Mouse (Mus musculus) erythroblast, embryonic 14.5 days (primary cell): ENCODE measurements at regions not wholly inside any gene's neighbourhood (a gene's known extent, or its start where the extent isn't known, plus 50 kb on each side); places are given as distances from the start of the nearest gene placed in this dataset.

Source experiments
- H3K27me3 ChIP-seq: 2 replicates; pipeline ENCODE4 v1.6.1; 2012; ENCODE audit warnings: inconsistent platforms; ENCODE audit not compliant: control insufficient read depth
- H3K36me3 ChIP-seq: 2 replicates; pipeline ENCODE4 v1.6.1; 2012; ENCODE audit warnings: mild to moderate bottlenecking, inconsistent platforms; ENCODE audit not compliant: control insufficient read depth
- H3K4me1 ChIP-seq: 2 replicates; pipeline ENCODE4 v1.6.1; 2012; ENCODE audit warnings: inconsistent platforms; ENCODE audit not compliant: control insufficient read depth
- H3K4me3 ChIP-seq: replicated peaks from 2 replicates; pipeline ENCODE3; 2012; ENCODE audit warnings: moderate library complexity, mild to moderate bottlenecking, inconsistent platforms
- H3K9me3 ChIP-seq: 2 replicates; pipeline ENCODE4 v1.6.1; 2012; ENCODE audit warnings: low read length, inconsistent platforms, mixed read lengths; ENCODE audit not compliant: control insufficient read depth
- GATA1 ChIP-seq: IDR thresholded peaks from 2 replicates; pipeline ENCODE4 v1.6.1; 2012; ENCODE audit warnings: low read length, inconsistent platforms, mixed read lengths
- TAL1 ChIP-seq: IDR thresholded peaks from 3 replicates; pipeline ENCODE4 v1.6.1; 2012; ENCODE audit warnings: low read length, inconsistent platforms, mixed read lengths

DNA sequence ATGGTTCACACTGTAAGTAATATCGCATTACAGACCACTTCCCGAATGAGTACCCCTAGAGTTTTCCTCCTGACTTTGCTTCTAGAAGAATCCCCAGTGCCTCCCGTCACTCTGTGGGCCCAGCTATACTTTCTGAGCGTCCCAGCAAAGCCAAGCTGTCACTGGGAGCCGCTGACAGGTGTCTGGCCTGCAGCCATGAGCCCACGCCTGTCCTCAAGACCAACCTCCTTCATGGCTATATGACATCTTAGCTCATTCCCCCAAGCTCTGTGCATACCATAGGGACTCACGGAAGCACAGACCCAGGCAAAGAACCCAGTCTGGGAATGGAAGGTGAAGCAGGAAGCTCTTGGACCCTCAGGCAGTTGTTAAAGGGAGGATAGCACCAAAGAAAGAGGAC is 55.3 kb upstream of the Rgma start:
- Histone ChIP-seq H3K9me3 (no peaks in the 10 kb centered on the region), H3K36me3 (no peaks in the 10 kb centered on the region), H3K4me1 (no peaks in the 10 kb centered on the region), H3K4me3 (no peak overlapping the region), H3K27me3 (no peaks in the 10 kb centered on the region)
- no peak for TF ChIP-seq TAL1
- no peak for TF ChIP-seq GATA1

DNA sequence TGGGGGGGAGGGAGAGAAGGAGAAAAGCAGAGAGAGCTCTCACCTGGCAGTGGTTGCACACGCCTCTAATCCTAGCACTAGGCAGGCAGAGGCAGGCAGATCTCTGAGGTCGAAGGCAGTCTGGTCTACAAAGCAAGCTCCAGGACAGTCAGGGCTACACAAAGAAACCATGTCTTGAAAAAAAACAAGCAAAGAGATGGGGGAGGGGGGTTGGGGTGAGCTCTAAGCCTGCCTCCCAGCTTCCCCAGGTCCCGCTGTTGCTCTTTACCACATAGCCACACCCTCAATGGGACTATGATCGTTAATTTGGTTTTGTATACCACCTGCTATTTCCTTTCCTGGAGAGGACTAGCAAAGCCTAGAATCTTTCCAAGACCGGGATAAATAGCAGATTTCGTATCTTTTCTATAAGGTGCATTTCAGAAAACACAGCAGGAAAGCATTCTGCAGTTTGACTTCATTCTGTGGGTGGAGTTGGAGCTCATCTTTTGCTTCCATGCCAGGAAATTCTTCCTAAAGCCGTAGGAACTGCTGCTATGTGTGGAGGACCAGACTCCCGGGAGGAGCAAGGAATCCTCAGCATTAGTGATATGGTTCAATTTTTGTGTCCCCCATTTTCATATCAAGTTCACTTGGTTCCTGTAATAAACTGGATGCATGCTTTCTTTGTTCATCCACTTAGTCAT is 52.7 kb upstream of the Rgma start:
- no peak for TF ChIP-seq GATA1
- no peak for TF ChIP-seq TAL1
- H3K9me3 ChIP-seq = peaks cover 2% of the 10 kb centered on the region; the same call in 1 of the 2 replicates
- no peaks in the 10 kb centered on the region for H3K27me3 ChIP-seq
- no peaks in the 10 kb centered on the region for H3K36me3 ChIP-seq
- no peaks in the 10 kb centered on the region for H3K4me1 ChIP-seq
- no peak overlapping the region for H3K4me3 ChIP-seq

DNA sequence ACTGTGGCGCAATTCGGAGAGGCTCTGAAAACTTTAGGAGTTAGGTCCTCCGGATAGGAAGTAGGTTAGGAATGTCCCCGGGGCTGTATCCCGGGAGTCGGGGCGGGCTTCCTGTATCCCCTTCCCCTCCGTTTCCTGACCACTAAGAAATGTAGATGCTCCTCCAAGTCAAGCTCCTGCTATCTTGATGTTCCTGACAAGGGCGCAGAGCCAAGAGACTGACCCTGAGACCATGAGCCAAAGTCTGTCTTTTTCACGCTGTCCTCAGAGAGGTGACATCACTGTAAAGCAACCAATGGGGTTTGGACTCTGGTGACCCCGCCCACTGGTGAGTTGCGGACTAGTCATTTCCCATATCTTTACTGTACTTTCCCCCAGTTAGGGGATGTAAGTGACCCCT is 51.8 kb upstream of the Rgma start:
- no peak for TF ChIP-seq TAL1
- TF ChIP-seq GATA1 = no peak
- Histone ChIP-seq H3K36me3 (no peaks in the 10 kb centered on the region), H3K4me3 (no peak overlapping the region), H3K4me1 (no peaks in the 10 kb centered on the region), H3K9me3 (peaks cover 5% of the 10 kb centered on the region; the same call in 1 of the 2 replicates), H3K27me3 (no peaks in the 10 kb centered on the region)

DNA sequence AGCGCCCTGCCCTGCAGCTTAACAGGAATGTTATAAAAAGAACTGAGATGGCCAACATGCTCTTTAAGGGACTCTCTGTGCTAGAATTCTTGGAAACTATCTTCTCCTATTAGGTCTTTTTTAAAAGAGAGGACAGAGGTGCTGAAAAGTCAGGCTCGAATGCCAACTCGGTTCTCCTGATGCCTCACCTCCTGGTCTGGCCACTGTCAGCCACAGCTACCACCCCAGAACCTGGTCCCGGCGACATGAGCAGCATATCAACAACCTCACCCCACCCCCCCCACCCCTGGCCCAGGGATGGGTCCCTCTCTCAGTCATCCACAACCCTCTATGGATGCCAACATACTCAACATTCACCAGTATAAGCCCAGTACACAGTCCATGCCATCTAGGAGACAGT is 49.8 kb upstream of the Rgma start:
- Histone ChIP-seq H3K4me1 (no peaks in the 10 kb centered on the region), H3K36me3 (no peaks in the 10 kb centered on the region), H3K9me3 (peaks cover 5% of the 10 kb centered on the region; the same call in 1 of the 2 replicates), H3K27me3 (no peaks in the 10 kb centered on the region), H3K4me3 (no peak overlapping the region)
- TF ChIP-seq GATA1 (no peak), TAL1 (no peak)
